Mouse (Mus musculus) adrenal gland (tissue): ENCODE measurements around the gene Spin1.

Experiments
- intact Hi-C: fragments of 180-260 bp; cut with DNase I; formaldehyde crosslinking; loops from one replicate; pipeline ENCODE4 v1.15.1; 2025

Spin1 gene

GRCm38 (mm10) chr13:51191416-51192140 lies 90.9 kb downstream of the Spin1 start:
- intact Hi-C loops: loop anchor here (2.0 to 10.0 kb wide), 3 partner anchors 227 to 423 kb away; no protein-coding TSS in a partner anchor

- intact Hi-C loops: loop anchor here (2.0 to 10.0 kb wide), 3 partner anchors 225 to 421 kb away; no protein-coding TSS in a partner anchor
Observed at GRCm38 (mm10) chr13:51193893-51194292, 93.2 kb downstream of the Spin1 start.

- intact Hi-C loops: loop anchor here (5.0 to 10.0 kb wide), 2 partner anchors 80 to 417 kb away; no protein-coding TSS in a partner anchor
Observed at GRCm38 (mm10) chr13:51197699-51198098, 97.0 kb downstream of the Spin1 start.

GRCm38 (mm10) chr13:51198186-51198585 lies 97.5 kb downstream of the Spin1 start:
- intact Hi-C loops: loop anchor here (5.0 to 10.0 kb wide), 2 partner anchors 79 to 417 kb away; no protein-coding TSS in a partner anchor
